Mouse (Mus musculus) neutrophil, adult 65 days (primary cell): ENCODE data around the gene Rrp12. TPM values are rescaled to one million over a fixed set of nuclear protein-coding genes. Genes with fewer than 3 reads are reported as not detected.

ENCODE experiments used
- total RNA-seq: library from RNA; stranded (reverse); gene quantifications from 2 replicates; pipeline ENCODE4 v1.2.4, GENCODE M21; 2023

The Rrp12 gene
- total RNA-seq = 33.1 and 42.2 TPM in 2 replicates

GRCm38 (mm10) chr19:41895460-41896318 lies at the start of gene Rrp12:
Gene Rrp12, minus strand, starts transcription at chr19:41896173.

DNA sequence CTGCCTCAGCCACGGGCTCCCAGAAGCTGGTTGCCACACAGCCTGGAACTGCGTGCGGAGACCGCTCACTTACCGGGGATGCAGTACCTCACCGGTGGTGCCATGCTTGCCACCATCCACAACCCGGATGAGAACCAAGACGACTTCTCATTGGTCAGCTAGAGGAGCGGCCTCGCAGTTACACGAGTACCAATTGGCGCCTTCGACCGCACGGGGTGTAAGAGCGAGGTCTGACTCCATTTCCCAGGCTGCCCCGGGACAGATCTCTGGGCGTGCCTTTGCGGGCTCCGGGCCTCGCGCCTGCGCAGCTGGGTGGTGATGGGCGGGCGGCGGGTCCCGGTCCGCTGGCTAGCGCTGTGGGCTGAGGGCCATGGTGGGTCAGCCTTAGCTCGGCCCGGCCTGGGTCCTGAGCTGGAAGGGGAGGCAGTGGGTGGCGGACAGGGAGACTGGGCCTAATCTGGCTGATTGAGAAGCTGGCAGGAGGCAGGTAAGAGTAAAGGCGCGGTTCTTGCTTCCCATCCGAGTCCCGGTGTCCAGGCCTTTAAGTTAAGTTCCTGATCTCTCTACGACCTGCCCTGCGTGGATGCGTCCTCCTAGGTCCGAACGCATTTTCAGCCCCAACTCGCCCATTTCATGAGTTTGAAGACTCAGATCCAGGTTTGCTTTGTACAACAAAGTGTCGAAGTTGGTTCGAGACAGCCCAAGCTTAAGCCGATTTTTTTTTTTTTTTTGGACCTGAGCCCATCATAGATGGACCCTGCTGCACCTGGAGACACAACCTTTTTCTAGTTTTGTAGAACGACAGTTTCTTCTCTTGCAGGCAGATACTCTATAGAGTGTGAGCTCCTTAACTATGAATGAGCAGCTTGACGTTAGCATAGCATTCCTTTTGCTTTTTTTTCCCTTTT lies 37.5 kb upstream of the Rrp12 start, which contains the start of the genes Exosc1 and Zdhhc16:
Gene Exosc1 (minus strand): TSS at position 245 of the 908 bp plus-strand sequence.
Gene Zdhhc16 (plus strand): TSS at position 302 of the 908 bp plus-strand sequence.

DNA sequence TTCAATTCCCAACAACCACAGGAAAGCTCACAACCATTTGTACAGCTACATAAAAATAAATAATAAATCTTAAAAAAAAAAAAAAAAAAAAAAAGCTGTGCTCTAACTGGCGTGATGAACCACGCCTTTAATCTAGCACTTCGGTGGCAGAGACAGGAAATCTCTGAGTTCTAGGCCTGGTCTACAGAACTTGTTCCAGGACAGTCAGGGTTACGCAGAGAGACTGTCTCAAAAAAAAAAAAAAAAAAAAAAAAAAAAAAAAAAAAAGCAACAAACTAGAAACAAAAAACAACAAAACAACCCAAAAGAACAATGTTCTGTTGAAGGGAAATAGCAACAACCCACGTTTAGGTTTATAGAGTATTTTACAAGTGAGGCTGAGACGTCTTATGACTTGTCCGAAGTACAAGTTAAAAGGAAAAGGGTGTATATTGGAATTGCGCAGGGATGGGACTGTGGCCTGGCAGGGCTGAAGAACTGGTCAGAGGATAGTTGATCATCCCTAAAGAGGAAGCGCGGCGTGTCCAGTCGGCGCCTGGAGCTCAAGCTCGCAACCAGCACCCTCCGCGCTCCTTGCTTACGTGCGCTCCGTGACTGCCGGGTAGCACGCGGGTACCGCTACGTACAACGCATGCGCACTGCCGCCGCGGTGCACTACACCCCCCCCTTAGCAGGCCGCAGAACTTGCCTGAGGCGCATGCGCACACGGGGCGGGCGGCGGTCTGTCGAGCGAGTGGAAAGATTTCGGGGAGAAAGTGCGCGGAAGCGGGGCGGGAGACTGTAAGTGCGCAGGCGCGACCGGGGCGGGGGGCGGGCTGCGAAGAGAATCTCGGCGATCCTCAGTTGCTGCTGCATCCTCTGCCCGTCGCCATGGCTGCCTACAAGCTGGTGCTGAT lies 15.5 kb upstream of the Rrp12 start, which contains the start of gene Pgam1:
Gene Pgam1 (plus strand): TSS at position 746 of the 896 bp plus-strand sequence.

DNA sequence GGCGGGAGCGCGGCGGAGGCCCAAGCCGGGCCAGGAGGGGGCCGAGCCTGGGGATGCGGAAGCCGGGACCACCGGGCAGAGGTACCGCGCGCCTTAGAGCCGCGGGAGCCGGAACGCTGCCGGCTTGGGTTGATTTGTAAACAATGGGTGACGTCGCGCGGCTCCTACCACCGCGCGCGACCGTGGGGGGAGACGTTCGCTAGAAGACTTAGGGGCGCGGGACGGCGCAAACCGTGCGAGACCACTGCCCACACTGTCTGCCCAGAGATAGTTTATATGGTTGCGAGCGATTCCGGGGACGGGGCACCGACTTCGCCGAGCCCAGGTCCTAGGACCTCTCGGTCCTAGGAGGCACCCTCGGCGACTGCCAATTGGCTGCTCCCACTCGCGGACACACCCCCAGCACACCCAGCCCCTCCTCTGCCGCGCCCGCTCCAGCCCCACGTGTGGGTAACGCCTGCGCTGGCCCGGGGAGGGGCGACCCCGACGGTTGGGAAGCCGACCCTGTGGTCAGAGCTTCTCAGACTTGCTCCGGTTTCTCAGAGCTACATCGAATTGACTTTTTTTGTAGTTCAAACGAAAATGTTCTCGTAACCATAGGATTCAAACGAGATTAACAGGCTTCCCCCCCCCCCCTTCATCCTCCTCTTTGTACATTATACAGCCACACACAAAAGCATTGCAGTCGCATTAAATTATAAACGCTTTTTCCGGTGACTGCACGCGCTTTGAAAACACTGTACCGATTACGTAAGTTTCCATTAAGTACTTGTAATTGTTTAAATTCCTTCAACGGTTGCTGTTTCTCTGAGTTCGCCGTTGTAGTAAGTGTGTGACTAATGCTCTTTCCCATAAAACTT lies 47.8 kb downstream of the Rrp12 start, which contains the start of gene Frat2:
Gene Frat2 (minus strand): TSS at position 141 of the 860 bp plus-strand sequence.

GRCm38 (mm10) chr19:41829381-41830105 lies 66.4 kb downstream of the Rrp12 start, which contains the start of gene Frat1:
Gene Frat1, plus strand, starts transcription at chr19:41829970.

Other genes starting within 250 kb of the Rrp12 start
- 0.23 and 0.98 TPM in 2 replicates for gene Slit1, start 152.5 kb downstream of the Rrp12 start, total RNA-seq
- 55.0 and 62.0 TPM in 2 replicates for gene Arhgap19, start 94.1 kb downstream of the Rrp12 start, total RNA-seq
- gene Frat1, start 66.2 kb downstream of the Rrp12 start, total RNA-seq = 37.2 and 42.7 TPM in 2 replicates
- 62.4 and 80.8 TPM in 2 replicates for gene Frat2, start 48.0 kb downstream of the Rrp12 start, total RNA-seq
- gene Pgam1, start 15.8 kb upstream of the Rrp12 start, total RNA-seq = 332 and 338 TPM in 2 replicates
- 9.9 and 13.9 TPM in 2 replicates for gene Exosc1, start 37.2 kb upstream of the Rrp12 start, total RNA-seq
- gene Zdhhc16, start 37.3 kb upstream of the Rrp12 start, total RNA-seq = 24.5 and 33.2 TPM in 2 replicates
- gene Mms19, start 85.0 kb upstream of the Rrp12 start, total RNA-seq = 28.7 and 54.6 TPM in 2 replicates
- 34.6 and 35.8 TPM in 2 replicates for gene Ubtd1, start 85.6 kb upstream of the Rrp12 start, total RNA-seq
- not detected in 2 replicates for gene Ankrd2, start 139.8 kb upstream of the Rrp12 start, total RNA-seq
- gene Hoga1, start 149.4 kb upstream of the Rrp12 start, total RNA-seq = not detected in 2 replicates
- not detected in 2 replicates for gene 4933411K16Rik, start 156.1 kb upstream of the Rrp12 start, total RNA-seq
- gene Morn4, start 190.2 kb upstream of the Rrp12 start, total RNA-seq = not detected in 2 replicates
- 46.1 and 62.7 TPM in 2 replicates for gene Pi4k2a, start 194.3 kb upstream of the Rrp12 start, total RNA-seq
- 0.47 and 2.0 TPM in 2 replicates for gene Avpi1, start 232.9 kb upstream of the Rrp12 start, total RNA-seq